Mouse (Mus musculus) yolk sac, embryonic 10.5 days (tissue): ENCODE data around the gene Radil.

ENCODE experiments used
- DNase-seq: peaks from one replicate; pipeline ENCODE4 v3.0.0-alpha.2; 2017; ENCODE audit warnings: low spot score

The Radil gene

DNA sequence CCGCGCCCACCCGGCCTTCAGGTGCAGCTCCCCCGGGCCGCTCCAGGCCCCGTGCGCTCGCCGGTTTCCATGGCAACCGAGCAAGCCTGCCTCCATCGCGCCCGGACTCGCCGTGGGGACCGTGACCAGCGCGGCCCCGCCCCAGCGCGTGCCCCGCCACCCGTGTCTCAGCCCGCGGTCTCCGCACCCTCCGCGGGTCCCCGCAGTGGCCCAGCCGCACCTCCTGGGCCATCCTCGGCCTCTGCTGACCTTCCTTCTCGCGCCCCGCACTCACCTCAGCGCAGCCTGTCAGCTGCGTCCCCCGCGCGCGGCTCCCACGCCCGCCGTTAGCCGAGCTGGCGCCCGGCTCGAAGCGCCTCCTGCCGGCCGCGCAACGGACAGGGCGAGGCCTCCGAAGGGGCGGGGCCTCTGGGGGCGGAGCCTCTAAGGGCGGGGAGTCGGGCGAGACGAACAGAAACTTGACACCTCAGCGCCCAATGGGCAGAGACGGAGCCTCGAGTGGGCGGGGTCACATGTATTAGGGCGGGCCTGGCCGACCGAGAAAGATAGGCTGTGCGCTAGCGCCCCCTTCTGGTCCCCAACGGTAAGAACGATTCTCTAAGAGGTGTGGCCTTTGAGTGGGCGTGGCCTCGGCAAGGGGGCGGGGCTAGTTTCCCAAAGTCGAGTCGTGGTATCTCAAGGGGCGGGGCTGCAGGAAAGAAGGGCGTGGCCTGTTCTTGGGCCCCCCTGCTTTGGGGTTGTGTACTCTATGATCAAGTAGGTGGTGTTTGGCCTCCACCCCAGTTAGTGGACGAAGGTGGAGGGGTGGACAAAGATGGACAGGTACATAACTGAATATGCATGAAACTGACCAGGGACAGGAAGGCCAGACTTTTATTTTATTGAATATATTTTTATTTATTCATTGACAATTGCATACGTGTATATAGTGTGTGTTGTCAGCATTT lies at the start of gene Radil:
Gene Radil (minus strand): TSS at position 393 of the 947 bp plus-strand sequence.
- DNase-seq: peak; percentile 93

DNA sequence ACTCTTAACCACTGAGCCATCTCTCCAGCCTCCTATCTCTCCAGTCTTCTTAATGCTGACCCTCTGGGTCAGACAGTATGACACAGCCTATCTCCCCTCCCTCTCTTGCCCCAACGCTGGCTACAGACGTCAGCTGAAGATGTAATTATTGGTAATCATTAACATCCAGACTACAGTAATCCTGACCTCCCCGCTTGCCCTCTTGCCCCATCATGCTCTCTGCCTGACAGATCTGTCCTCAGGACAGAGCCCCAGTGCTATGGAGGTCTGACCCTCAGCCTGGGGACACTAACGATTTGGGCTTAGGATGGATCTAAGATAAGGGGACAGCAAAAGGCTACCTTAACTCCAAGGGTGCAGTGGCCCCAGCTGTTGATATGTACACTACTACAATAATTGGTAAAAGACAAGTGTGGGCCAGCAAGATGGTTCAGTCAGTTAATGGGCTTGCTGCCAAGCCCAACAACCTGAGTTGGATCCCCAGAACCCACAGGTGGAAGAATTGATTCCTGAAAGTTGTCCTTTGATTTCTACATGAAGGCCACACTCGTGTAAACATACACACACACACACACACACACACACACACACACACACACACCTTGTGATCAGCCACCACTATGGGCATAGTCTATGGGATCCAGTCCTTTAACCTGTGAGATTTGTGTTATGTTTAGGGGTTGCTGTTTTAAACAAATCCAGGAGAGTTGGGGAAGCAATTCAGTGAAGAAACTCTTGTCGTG lies 46.9 kb upstream of the Radil start:
- peak; percentile 79 for DNase-seq

DNA sequence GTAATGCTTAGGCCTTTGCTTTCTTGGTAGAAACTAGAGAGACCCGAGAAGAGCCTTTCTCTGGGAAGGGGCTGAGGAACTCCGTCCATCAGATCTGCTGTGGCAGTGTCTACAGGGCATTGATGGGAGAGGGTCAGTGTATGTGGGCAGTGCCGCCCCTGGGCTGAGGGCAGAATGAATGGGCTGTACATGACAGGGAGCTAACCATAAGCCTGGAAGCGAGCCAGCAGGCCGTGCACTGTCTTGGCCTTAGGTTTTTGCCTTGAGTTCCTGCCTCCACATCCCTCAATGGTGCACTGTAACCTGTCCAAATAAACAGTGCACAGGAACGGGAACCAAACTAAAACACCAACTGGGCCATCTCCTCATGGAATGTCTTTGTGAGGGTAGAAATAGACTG lies 45.8 kb upstream of the Radil start:
- DNase-seq: no peak

DNA sequence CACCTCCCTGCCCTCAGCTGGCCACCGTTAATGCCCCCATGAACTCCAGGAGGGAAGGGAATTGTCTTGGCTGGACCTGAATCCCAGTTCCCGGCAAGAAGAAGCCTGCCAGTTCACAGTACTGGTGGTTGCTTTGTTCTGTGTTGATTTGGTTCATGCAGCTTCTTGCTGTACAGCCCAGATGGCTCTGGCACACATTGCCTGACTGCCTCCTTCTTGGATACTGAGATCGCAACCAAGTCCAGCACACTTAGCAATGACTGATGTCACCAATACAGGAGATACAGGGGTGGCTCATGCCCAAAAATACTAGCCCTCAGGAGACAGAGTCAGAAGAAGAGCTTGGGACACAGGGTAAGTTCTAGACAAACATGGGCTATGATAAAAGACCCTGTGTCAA lies 44.8 kb upstream of the Radil start:
- DNase-seq: no peak

DNA sequence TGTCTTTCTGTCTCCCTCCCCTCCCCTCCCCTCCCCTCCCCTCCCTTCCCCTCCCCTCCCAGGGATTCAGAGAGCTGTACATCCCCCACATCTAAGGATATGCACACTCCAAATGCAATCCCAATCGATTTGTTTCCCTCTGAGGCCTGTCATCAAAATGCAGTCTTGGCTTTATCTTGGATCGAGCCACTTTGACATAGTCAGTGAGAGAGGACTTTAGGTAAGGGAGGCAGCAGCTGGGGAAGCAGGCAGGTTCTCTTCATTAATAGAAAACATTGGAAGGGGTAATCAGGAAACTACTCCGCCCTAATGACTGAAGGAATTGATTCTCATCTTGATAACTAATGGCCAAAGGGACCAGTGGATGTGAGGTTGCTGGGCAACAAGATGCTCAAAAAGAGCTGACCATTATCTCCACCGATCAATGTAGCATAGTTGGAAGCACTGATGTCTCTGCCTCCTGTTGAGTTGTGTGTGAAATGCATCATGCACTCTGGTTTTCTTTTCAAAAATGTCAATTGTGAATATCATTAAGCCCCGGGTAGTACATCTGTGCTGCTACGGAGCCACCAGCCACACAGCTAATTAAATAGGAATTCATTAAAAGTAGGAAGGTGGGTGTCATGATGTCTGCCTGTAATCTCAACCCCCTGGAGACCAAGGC lies 40.2 kb upstream of the Radil start:
- no peak for DNase-seq

DNA sequence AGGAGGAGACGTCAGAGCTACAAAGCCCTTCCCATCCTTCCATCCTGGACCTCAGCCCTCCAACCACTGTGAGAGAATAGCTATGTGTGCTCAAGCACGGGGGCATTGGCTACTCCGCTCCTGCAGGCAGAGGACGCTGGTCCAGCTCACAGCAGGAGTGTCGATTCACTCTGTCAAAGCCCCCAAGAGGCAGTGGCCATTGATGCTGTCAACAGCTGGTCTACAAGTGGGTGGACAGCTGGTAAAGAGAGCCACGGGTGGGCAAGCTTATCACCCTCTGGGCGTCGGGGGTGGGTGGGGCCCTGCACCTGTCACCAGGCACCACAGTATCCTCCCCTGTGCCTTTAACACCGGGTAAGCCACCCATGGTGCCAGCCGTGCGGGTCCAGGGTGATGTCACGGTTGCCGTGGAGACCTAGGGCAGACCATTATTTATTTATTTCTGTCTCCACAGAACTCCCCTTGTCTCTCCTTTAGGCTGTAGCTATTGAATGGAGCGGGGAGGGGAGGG lies 32.8 kb upstream of the Radil start:
- no peak for DNase-seq

DNA sequence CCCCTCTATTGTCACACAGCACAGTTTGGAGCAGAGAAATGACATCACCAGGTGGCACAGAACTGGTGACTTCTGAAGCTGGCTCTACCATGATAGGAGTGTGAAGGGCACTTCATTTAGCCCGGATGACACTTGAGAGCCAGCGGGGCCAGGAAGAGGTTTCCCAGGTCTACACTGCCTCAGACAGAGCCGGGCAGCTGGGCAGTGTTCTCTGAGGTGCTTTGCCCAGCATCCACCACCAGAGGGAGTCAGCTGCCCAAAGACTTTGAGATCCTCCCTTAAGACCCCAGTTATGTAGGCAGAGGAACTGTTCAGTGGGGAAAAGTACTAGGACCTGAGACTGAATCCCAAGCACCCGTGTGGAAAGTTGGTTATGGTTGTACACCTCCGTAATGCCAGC lies 30.6 kb upstream of the Radil start:
- DNase-seq: peak; percentile 41

DNA sequence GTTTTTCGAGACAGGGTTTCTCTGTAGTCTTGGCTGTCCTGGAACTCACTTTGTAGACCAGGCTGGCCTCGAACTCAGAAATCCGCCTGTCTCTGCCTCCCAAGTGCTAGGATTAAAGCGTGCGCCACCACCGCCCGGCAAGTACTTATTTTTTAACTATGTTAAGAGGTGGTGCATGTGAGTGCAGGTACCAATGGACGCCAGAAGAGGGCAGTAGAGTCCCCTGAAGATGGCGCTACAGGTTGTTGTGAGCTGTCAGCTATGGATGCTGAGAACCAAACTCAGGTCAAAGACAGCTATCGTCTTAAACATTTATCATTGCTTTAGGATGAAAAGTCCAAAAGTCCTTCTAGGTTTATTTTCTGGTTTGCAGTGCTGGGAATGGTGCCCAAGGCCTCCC lies 27.3 kb upstream of the Radil start:
- DNase-seq: no peak

DNA sequence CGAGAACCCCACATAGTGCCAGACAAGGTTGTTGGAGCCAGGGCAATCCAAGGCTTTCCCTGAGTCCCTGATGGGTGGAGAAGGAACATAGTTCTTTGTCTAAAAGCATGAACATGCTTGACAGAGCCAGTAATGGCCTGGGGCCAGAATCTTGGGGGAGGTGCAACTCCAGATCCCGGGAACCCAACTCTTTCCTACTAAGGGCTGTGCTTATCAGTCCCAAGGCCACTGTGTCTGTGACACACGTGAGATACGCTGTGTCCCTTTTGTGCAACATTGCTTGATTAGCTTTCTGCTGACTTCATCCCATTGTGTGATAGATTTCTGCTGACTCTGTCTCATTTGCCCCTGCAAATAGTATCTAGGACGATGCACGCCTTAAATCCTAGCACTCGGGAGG lies 25.9 kb upstream of the Radil start:
- no peak for DNase-seq

DNA sequence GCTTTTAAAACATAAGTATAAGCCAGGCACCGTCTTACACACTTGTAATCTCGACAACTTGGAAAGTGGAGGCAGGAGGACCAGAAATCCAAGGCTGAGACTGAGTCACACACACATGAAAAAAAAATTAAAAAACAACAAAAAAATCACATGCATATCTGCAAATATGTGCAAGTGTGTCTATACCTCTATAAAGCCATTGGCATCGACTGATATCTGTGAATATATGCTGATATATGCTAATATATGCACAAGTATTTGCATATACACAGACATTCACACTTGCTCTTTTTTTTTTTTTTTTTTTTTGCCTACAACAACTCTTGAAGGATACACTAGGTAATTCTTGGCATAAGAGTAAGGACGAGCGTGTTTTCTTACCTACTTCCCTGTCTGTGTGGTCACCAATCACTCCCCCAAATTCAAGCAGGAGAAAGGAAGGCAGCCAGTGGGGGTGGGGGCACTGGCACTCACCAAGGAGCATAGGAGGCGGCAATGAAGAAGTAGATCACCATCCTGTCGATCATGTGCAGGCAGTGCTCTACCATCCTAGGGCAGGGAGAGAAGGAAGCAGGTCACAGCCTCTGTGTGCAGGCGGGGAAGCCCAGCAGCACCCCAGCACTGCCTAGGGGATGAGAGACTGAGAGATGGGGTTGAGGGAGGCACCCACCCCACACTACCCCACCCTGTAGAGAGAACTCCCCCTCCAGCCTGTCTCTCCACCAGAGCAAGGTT lies 23.6 kb upstream of the Radil start:
- no peak for DNase-seq

DNA sequence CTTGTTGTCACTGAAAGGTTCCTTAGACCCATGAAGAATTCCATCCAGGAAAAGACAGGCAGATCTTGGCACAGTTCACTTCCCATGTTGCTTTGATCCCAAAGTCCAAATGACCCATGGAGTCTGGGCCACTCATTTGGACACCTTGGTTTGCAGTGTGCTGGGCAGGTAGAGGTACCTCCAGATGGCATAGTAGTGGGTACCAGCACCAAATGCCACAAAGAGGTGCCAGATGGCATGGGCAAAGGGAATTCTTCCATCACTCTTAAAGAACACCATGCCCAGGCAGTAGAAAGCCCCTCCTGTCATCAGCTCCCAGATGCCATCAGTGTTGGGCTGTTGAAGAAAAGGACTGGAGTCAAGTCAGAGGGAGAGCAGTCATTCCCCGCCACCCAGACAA lies 13.7 kb upstream of the Radil start:
- DNase-seq: no peak

DNA sequence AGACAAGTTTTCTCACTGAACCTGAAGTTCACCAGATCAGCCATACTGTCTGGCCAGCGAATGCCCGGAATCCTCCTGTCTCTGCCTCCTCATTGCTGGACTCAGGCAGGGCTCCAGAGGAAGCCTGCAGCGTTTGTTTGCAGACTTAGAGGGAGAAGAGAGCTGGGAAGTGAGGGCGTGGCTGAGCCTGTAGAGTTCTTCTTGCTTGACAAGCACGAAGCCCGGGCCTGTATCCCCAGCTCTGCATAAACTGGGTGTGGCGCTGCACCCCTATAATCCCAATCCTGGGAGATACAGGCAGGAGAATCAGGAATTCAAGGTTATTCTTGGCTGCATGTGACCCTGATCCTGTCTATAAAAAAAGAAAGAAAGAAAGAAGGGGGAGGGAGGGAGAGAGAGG lies 9.4 kb upstream of the Radil start:
- no peak for DNase-seq

DNA sequence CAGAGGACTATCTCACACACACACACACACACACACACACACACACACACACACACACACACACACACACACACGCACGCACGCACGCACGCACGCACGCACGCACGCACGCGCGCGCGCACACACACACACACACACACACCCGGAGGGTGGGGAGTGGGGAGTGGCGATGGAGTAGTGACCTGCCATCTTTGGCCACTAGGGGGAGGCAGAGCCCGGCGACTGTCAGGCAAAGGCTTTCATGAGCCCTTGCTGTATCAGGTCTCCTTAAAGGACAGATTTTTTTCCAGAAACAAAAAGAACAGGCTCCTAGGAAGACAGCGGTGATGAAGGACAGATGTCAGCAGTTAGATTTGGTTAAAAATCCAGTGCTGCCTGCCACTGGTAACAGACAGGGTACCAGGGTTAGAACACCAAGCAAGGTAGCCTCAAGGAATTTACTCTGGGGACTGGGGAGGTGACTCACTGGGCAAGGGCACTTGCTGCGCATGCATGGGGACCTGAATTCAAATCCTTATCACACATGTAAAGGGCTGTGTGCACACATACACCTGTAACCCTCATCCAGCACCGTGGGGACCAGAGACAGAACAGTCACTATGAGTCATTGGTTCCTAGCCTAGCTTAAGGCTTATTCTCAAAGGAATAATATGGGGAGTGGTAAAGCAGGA lies 6.6 kb upstream of the Radil start:
- peak; percentile 82 for DNase-seq

DNA sequence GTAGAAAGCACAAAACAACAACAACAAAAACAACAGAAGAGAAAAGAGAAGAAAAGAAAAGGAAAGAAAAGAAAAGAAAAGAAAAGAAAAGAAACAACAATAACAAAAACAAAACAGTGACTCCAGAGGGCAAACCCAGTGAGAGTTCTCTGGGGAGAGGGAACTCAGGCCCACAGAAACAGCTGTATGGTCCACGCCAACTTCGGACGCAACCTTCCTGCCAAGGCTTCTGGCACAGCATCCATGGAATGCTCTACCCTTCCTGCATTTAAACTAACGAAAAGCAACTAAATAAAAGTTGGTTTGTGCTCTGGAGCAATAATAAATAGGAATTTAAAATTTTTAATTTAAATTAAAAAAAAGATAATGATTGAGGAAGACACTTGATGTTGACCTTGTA lies 5.8 kb upstream of the Radil start:
- no peak for DNase-seq

DNA sequence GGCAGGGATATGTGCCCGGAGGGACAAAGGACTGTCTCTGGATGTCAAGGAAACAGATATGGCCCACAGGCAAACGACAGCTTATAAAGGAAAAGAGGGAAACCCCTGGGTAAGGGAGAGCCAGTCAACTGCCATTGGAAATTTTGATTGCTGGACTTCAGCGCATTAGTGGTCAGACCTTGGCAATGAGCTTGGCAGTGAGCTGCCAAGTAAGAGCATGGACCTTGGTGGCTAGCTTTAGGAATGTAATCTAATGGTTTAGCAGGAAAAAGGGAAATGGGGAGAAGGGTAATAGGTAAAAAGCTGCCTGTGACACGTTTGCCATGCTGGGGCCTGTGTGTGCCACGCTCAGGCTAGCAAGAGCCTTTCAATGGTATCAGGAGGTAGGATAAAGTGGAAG lies 5.0 kb upstream of the Radil start:
- DNase-seq: no peak

DNA sequence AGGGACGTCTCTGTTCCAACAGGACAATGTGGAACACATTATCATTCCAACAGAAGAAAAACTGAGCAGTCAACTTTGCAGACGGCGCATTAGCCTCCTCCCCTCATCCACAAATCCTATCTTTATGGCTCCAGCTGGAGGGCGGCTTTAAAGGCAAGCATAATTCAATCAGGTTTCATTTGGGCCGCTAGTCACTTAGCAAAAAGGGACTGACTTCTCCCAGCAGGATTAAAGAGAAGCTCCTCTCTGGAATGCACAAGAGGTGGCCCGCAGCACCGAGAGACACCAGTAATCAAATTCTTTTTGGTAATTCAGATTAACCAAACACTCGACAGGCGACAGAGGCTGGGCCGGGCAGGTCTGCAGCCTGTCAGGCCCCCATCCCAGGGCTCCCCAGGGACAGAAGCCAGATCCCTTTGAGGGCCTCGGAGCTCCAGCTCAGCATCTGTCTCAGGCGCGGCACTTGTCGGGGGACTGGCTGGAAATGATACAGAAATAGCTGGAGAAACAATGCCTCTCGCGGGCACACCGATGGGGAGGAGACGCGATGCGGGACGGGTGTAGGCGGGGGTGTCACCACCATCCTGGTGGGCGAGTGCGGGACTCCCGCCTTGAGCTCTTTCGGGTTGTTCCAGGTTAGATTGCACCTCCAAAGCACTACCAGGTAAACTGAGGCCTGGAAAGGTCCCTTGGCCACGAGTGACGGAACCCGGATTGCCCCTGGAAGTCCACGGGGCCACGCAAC lies 765 bp downstream of the Radil start:
- DNase-seq: peak; percentile 41

DNA sequence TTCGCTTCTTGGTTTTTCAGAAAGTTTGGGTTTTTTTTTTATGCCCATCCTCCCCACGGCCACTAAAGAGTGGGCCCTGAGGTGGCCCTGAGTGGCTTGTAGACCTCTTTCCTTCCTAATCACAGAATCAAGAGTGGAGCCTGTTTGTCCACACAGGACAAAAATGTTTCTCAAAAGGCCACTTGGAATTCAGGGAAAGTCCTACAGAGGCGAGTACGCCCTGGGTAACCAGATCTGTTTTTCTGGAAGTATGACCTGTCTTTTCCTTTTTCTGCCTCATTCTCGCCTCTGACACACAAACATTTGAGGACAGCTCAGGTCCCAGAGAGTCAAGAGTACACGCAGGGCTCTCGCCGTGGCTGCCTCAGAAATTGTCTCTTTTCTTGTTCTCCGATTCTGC lies 1.5 kb downstream of the Radil start:
- no peak for DNase-seq

DNA sequence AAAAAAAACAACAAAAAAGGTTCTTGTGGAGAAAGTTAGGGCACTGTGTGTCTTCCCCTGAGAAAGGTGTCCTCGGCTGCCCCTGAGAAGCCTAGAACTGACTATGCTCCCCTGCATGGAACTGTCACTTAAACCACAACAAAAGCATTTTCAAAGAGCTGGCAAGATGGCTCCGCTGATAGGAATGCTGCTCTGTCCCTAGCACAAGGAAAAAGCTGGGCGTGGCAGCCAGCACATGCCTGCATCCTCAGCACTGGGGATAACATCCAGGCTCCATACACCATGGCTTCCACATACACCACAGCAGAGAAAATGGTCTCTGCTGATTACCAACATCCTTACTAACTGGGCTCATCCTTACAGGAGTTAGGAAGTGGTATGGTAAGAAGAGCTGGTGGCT lies 3.8 kb downstream of the Radil start:
- DNase-seq: no peak

DNA sequence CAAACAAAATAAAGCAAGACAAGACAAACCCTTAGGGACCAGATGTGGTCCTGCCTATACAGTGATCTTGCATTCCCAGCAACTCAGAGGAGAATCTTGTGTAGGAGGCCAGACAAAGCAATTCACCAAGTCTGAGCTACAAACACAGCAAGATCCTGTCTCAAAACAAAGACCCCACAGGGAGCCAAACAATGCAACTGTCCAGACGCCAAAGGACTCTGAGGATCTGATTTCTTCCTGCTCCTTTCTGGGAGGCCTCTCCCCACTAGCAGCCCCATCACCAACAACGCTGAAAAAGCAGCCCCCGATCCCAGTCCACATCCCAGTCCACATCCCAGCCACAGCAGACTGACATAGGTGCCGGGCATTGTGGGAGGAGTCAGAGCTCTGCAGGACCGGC lies 4.6 kb downstream of the Radil start:
- DNase-seq: no peak

DNA sequence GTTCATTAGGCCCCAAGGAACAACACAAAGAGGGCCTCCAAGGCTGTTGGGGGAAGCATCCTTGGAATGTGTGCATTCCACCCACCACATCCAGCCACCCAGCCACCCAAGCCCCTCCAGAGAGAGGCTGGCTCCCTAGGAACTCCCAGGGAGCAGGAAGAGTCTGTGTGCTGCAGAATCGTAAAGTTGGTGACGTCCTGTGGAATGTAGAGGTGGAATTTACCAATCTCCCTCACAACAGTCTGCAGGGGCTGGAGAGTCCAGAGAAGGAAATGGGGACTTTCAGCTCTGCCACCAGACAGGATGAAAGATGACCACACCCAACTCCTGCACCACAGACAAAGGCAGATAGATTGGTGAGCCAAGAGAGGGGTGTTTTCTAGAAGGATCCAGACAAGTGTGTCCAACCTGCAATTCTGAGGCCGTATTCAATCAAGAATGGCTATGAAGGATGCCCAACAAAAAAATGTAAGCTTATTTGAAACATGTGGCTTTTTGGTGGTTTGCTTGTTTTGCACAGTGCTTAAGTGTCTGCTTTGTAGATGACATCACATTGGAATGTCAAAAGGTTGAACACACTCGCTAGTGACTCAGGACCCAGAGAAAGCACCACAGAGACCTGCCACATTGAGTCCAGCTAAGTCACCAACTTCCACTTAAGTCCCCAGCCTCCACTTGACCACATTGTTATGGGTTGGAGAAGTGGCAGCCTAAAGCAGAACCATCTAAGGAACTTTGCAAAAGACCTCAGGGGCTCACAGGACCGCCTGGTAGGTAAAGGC lies 5.7 kb downstream of the Radil start:
- peak; percentile 30 for DNase-seq
